Mouse (Mus musculus): Measurements from ENCODE around the gene Il1a. TPM values are rescaled to one million over a fixed set of nuclear protein-coding genes. Genes with fewer than 3 reads are reported as not detected.

The Il1a gene
- under 1 TPM in 1 of 3 experiments, not detected in 2; 0.17 TPM for polyA plus RNA-seq (2017; shearing (Covaris generic))

DNA sequence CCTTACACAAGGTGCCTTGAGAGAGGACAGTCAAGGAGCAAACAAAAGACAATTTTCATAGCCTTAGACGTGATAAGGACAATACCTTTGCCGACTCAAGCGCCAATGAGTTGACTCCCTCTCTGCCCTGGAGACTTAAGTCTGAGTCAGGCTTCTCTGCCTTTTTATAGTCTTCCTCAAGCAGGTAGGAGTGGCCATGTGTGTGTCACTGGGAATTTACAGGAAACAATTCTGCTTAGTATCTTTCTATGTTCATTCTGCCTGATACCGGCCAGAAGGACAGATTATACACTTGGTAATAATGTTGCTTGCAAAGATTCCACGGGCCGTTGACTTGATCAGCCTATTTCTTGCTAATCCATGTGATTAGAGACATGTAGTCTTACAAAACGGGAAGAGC lies at the start of gene Il1a:
Gene Il1a (minus strand): TSS at position 137 of the 400 bp plus-strand sequence.
- ATAC-seq = no peak

DNA sequence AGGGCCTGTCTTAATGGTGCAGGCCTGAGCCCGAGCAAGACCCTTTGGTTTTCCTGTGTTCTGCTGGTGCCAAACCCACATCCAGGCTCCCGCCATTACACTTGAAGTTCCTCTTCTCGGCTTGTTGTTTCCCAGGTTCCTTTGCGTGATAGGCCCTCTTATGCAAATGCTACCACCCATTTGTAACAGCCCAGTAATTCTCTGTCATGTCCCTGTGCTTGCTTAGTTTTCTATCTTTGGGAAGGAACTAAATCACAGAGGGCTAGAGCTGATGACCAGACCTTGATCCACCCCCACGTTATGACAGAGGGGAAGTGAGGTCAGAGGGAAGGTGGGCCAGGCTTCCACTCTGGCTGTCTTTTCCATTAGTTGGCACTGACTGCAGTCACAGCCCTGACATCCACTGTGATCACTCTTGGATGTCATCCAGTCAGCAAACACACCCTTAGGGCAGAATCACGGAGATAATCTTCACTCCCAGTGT lies 28.4 kb upstream of the Il1a start:
- no peak for ATAC-seq

DNA sequence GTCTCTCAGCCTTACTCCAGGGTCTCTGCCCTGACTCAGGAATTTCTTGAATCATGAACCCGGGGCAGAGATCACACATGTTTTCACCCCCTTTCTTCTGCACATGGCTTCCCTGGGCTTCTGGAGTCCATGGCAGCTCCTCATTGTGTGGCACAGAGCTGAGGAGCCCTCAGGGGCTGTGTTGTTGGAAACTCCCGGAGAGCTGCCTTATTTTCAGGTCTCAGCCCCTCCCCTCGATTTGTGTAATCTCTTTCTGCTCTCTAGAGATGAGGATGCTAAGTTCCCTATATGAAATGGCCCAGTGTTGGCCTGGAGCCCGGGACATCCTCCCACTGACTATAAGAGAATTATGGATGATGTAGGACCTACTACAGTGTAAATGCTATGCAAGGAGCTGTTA lies 23.7 kb upstream of the Il1a start:
- no peak for ATAC-seq

DNA sequence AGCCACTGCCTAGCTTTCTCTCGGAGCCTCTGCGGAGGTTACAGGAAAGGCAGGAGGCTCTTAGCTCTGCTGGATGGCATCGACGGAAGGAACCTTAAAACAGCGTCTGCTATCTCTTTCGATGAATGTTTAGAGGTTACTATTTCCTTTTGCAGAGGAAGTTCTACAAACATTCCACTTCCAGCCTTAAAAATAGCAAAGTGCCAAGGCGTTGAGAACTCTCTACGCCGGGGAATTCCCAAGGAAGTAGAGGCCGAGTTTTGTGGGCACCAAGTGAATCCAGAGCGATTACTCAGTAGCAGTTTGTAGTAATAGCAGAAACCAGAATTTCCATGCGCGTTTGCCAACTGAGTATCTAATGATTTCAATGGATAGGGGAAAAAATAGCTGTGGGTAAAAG lies 20.8 kb upstream of the Il1a start:
- no peak for ATAC-seq

DNA sequence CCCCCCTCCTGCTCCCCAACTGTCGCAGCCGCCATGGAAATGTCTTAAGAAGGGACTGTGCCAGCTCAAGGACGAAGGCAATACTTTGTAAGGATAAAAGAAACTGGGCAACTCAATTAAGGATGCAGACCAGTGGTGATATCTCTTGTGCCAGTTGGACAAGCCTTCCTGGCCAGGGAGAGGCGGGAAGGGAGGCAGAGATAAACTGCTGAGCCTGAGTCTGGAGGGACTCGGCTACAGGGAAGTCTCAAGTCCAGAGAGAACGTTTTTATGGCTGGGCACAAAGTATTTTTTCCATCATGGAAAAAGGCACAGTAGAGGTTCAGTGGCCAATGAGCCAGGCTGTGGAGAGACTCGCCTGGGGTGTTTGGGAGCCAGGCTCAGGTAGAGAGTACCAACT lies 20.3 kb upstream of the Il1a start:
- ATAC-seq = no peak

DNA sequence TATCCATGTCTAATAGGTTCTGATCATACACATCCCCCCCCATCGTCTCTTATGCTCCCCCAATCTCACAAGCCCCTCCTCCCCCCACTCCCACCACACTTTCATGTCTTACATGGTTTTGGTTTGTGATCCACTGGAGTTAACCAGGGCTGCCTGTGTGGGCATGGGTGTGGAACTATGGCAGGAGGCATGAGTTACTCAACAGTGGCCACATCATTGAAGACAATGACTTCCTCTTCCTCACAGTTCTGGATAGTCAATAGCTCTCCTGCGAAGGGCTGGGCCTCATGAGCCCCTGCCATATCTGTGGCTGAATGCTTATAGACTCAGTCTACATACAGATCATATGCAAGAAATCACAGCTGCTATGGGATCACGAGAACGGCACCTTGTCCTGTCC lies 18.5 kb upstream of the Il1a start:
- no peak for ATAC-seq

DNA sequence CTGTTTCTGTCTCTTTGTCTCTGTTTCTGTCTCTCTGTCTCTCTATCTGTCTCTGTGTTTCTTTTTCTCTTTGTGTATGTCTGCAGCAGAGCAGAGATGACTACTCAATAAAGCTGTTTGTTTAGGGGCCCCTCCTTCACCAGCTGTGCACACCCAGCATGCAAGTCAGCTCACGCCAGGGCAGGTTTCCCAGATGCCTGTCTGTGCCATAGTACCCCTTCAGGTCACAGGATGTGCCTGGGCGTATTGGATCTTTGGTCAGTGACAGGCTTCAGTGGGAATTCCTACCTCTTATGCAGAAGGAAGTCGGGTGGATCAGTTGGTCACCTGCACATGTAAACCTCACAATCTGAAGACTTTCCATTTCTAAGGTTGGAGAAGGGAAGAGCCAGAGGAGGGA lies 14.4 kb upstream of the Il1a start:
- no peak for ATAC-seq

DNA sequence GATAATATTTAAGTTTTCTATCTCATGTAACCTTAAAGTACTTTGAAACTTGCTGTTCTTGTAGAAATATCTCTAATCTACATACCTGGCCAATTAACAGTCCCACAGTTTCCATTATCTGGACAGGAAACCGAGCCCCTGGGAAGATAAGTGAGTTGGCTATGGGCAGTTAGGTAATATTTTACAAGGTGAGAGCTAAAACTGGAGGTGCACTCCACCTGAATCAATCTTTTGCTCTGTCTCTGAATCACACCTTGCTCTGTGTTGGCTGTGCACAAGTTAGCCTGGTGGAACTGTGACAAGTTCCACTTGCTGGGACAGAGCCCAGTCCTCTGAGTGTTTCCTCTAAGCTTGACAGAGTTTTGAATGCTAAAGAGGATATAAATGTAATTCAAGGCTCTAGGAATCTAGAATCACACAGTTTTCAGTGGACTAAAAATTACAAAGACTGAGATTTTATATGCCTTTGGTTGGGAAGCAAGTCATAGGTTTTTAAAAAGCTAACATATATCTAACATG lies 12.4 kb upstream of the Il1a start:
- no peak for ATAC-seq

DNA sequence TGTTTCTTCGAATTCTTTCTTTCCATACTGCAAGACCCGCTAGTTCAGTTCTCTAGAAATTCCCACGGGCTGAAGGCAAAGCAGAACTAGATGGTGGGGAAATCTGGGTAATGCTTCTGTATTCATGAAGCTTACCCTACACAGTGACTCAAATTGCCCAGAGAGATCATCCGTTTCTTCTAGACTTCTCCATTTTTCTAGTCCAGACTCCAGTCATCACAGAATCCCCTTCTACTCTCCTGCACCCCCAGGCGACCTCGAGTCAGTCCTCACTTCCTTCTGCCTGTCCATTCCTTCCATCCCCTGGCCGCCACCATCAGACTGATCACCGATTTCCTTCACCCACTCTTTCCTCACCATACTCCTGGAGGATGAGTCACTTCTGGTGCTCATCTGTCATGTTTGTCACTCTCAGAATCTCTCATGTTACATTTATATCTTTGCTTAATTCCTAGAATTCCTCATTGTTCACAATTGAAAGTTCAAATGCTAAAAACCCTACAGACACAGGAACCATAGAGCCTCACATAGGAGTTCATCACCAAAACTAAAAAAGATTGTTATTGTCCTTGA lies 10.3 kb upstream of the Il1a start:
- no peak for ATAC-seq

DNA sequence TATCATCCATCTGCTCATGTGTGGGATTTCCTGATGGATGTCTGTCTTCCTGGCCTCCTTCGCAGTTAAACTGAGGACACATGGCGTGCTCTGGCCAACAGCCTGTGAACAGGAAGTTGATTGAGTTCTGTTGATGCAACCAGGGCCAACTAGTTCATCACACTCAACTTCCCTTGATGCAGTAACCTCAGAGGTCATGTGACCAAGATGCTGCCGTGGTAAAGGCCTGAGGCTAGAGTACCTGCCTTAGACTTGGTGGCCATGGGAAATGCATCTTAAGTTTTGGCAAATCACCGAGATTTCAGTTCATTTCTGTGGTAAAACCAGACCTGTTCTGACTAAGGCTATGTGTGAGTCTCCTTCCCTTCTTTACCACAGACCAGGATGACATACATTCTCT lies 6.1 kb upstream of the Il1a start:
- ATAC-seq = peak; percentile 60

DNA sequence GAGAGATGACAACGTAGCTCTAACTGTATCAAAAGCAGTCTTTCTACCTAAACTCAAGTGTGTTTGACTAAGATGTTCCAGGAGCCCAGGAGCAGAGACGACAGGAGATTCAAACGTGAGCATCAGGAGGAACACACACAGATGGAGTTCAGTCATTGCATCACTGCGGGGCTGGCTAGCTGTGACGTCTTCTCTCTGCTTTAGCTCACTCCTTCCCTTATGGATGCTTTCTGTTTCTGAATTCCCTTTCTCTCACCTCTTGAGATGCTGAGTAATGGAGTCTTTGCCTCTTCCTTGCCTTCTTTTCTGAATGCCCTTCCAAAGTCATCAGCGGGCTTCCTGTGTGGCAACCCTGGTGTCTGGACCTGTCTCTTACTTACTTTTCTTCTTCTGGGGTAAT lies 5.1 kb upstream of the Il1a start:
- no peak for ATAC-seq

DNA sequence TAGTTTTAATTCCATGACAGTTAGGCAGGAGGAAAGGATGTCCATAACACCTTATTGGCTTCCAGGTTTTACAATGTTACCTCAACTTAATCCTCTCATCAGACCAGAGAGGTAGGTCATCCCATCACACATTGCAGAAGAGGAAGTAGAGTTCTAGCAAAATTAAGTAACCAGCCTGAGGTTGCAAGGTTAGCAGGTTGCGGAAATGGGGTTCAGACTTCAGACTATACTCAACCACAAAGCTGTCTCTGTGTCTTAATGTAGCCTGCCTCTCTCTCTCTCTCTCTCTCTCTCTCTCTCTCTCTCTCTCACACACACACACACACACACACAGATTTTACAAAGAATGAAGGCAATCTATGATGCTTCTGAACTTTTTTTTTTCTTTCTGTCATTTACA lies 4.2 kb upstream of the Il1a start:
- peak; percentile 79 for ATAC-seq

DNA sequence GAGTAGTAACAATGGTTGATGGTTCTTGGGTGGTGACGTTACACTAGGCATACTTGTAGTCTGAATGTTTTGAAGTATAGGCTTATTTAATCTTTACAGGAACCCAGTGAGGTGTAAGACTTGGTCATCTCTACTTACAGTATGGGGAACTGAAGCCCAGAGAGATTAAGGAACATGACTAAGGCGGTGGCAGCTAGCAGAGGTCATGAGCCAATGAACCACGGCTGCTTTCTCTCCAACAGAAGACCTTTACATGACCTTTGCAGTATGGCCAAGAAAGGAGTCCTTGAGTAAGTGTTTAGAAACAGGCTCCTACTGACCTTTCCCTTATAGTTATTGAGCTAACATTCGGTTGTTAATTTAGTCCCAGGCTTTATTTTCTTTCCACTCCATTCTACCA lies 3.8 kb downstream of the Il1a start:
- no peak for ATAC-seq

DNA sequence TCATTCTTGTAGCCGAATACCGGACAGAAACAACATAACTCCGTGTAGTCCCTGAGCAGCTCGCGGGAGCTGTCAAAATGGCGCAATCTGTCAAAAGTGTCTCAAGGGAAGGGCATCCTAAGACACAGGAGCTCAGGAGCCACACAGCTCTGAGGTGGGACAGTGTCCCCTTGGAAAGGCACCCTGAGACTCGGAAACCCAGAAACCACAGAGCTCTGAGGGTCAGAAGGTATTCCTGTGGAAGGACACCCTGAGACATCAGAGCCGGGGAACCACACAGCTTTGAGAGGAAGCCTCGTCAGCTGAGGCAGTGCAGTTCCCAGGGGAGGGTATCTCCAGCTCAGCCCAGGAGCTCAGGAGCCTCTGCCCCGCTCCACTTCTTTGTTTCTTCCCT lies 12.2 kb downstream of the Il1a start:
- peak; percentile 22 for ATAC-seq

DNA sequence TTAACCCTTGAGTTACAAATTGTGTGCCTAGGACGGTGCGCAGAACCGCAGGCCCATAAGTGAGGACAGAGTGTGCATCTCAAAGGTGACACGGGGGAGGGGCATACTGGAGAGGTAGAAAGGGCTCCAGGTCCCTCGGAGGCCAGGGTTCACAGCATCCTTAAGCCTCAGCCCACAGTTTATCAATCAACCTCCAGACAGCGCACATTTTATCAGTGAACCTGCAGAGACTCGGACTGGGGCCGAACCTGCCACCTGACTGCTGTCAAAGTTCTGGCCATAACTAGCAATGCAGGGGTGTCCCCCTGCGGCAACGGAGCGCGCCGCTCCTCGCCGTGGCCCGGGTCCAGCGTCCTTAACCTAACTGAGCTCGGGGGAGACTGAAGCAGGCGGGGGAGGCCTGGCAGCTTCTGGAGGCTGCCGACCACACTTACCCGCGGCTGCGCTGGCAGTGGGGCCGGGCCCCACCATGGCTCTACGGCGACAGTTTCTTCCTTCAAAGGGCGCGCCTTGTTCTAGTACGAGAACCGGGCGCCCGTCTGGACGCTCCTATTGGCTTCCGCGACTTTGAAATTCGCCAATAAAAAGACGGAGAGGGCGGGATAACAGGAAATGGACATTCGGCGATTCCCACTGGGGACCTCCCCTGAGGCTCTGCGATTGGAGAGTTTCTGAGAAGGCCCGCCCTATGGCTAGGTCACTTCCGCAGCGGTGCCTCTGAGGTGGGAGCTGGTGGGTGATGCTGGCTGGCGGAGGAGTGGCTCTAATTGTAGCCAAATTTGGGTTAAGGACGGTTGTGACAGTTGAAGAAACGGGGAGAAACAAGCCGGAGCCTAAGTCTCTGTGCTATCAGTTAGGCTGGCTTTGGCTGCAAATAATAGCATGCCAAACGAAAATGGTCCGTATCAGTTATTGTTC lies 12.8 kb downstream of the Il1a start, which contains the start of gene Ckap2l:
Gene Ckap2l (minus strand): TSS at position 542 of the 918 bp plus-strand sequence.
- ATAC-seq = peak; percentile 96

DNA sequence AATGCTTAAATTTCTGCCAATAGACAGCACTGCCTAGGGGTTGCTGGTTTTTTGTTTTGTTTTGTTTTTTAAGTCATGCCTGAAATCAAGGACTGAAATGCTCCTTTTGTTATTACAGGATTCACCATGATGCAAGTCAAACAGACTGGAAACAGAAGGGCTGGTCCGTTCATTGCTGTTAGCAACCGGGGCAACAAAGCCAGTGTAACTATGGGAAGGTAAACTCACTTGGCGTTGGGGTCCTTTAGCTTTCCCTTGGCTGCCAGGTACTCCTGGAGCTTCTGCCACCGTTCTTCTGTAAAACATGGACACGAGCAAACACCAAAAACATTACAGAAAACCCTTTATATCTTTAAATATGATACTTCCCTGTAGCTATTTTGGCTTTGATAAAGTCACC lies 13.7 kb downstream of the Il1a start:
- no peak for ATAC-seq

DNA sequence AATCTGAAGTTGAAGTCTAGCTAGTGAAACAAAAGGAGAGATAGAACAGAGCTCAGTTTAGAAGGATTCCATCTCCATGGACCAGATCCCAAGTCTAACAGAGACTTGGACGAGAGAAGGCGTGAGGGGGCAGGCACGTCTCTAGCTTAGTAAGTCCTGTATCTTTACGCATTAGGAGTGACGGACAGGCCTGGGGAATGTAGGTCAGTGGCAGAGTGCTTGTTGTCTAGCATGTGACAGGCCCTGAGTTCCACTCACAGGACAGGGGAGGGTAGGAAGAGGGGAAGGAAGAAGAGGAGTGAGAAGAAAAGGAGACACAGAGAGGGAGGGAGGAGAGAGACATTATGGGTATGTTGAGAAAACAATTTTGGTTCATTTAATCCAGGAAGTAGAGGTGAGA lies 14.7 kb downstream of the Il1a start:
- no peak for ATAC-seq

DNA sequence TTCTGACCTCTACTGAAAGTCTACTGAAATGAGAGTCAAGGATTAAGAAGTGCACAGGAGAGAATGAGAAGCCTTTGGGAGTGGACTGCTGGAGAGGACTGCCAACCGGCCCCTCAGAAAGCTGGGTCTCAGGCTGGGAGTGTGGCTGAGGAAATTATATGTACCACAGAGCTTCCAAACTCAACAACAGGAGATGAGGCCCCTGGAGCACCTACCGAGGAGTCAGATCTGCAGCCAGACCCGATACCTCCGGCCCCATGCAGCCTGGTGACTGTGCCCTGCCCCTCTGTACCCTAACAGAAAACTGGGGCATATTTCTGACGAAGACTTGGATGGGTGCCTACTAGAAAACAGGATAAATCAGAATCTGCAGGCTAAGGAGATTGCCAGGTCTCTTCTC lies 35.9 kb downstream of the Il1a start:
- no peak for ATAC-seq

DNA sequence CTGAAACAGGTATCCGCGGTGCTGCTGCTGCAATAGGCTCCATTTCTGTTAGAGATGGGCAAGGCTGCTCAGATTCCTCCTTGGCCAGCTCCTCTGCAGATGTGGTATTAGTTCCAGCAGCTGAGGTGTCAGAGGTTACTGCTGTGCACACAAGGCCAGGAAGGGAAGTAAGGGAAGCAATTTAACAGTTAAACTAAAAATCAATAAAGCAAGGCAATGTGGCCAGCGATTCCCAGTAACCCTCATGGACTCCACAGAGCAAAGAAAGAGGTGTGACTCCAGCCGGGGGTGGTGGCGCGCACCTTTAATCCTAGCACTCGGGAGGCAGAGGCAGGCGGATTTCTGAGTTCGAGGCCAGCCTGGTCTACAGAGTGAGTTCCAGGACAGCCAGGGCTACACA lies 39.2 kb downstream of the Il1a start:
- no peak for ATAC-seq

DNA sequence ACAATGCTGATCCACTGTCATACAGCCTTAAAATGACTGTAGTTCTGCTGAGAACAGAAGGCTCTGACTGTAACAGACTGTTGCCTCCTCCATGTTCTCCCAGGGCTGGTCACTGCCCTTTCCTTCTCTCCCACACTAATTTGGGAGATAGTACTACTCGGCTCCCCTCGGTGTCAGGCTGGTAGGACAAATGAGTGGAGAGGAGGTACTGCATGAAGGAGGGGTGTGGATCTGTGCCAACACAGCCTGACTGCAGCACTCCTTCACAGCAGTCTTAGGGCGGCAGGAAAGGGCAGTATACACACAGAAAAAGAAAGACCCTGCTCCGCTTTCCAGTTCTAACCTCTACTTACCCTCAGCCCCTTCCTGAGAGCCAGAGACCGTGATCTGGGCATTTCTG lies 39.8 kb downstream of the Il1a start:
- ATAC-seq = no peak

DNA sequence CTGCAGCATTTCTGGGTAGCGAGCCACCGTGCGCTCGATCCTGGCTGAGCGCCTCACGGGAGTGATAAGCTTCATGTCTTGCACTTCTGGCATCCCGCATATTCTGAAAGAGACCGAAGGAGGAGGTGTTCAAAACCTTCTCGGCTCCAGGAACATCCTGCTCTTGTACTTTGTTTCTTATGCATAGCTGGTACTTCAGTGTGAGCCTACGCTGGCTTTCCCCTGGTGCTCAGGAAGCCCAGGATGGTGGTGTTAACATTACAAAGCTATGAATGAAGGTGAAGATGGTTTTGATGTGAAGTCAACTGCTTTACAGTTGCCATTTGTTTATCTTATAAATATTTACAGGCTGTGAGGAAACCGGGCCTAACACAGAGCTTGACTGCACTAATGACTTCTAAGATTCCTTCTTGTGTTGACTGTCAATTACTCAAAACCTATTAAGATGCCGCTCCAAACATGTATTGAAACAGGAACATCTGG lies 40.6 kb downstream of the Il1a start:
- no peak for ATAC-seq

DNA sequence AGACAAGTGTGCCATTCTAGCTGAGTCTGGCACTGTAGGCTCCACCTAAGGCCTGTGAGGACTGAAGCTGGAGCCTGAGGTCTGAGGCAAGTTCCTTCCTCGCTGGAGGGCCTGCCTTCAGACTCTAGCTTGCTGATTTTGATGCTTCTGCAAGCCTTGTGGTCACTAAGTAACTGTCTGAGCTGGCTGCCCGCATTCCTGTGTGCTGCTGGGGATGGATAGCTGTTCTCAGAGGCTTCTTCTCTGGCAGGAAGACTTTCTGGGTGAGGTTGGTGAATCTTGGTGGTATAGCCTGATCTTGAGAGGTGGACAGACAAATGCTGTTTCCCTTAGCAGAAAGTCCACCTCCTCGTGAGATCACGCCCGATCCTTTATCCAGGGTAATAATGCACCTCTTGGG lies 42.0 kb downstream of the Il1a start:
- no peak for ATAC-seq

DNA sequence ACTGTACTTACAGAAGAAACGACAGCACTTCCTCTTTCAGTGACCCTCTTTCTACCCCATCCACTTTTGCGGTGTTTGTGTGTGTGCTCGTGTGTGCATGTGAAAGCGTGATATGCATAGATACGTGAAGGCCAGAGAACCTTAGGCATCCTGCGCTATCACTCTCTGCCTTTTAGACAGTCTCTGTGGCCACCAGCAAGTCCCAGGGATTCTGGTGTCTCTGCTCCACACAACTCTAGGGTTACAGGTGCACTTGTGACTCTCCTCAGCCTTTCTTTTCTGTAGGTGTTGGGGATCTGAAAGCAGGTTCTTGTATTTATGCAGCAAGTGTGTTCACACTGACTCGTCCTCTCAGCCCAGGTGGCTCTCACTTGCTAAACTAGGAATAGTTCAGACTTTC lies 44.5 kb downstream of the Il1a start:
- no peak for ATAC-seq

DNA sequence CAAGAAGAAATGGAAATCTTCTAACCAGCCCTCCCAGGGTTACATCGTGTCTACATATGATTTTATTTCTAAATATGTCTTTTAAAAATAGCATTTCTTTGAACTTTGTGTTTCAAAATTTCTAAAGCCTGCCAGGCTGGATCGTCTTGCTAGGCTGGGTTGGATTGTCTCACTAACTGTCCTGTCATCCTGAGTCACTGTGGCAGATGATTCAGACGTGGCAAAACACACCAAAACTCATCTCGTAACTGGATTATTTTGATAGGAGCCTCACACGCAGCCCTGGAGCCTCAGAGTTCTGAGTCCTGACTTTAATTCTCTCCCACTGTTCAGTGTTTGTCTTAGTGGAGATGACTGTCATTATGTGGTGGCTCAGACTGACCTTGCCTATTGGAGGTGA lies 46.7 kb downstream of the Il1a start:
- no peak for ATAC-seq

Data from inflammation-experienced regulatory T-cells, adult 6 months (primary cell).